Mouse (Mus musculus): Measurements from ENCODE around the gene Zfp704.
A peak's percentile ranks its signal among the peaks of the same experiment; 100 is the strongest.

Gene Zfp704

DNA sequence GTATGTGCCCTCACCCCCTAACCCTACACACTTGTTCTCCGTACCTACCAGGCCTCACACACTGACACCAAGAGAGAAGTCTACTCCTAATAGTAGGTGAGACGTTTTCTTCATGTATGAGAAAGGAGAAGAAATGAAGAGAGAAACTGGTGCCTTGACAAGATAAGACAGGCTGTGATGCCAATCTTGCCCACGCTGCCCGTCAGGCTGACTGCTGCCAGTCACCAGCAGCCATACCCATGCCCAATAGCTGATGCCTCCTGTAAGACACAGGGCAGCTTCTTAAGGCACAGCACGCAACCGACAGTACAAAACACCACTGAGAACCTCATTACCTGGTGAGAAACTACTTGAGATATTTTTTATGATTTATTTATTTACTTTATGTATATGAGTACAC lies 55.0 kb downstream of the Zfp704 start:
- DNase-seq = no peak

- DNase-seq = peak; percentile 31 to 36
Observed at GRCm38 (mm10) chr3:9552332-9552731, 57.6 kb downstream of the Zfp704 start.

- peak; percentile 46 to 50 for DNase-seq
Observed at GRCm38 (mm10) chr3:9550930-9551329, 59.0 kb downstream of the Zfp704 start.

GRCm38 (mm10) chr3:9549815-9550214 lies 60.1 kb downstream of the Zfp704 start:
- no peak for DNase-seq

GRCm38 (mm10) chr3:9548188-9548587 lies 61.7 kb downstream of the Zfp704 start:
- DNase-seq = no peak

- peak in 1 of 2 experiments; percentile 37 for DNase-seq
Observed at GRCm38 (mm10) chr3:9546882-9547620, 62.8 kb downstream of the Zfp704 start.

DNA sequence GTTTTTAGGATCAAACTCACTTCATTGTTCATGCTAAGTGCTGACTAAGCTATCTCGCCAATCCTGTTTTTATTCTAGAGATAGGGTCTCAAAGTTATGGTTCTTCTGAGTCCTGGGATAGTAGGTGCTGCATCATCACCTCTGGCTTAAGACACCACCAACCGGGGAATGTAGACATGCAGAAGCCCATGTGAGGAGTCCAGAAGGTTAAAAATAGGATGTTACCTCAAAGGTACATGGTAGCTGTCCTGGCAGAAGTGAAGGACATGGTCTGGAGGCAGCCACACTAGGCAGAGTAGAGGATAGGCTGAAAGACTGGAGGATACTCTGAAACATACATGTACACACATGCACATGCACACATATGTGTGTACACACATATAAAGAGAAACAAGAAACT lies 65.5 kb downstream of the Zfp704 start:
- DNase-seq = no peak

GRCm38 (mm10) chr3:9543916-9544315 lies 66.0 kb downstream of the Zfp704 start:
- DNase-seq = no peak

DNA sequence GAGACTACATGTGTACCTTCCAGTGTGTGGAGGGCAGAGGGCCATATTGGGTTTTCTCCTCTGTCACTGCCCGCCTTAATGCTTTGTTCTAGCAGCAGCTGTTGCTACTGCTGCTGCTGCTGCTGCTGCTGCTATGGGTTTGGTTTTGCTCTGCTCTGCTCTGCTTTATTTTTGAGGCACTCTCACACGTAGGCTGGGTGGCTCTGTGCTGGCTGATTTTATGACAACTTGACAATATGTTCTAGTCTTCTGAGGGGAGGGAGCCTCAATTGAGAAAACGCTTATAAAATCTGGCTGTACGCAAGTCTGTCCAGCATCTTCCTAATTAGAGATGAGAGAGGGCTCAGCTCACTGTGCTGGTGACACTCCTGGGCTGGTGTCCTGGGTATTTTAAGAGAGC lies 66.4 kb downstream of the Zfp704 start:
- no peak for DNase-seq

- DNase-seq = no peak
Observed at GRCm38 (mm10) chr3:9541561-9541960, 68.3 kb downstream of the Zfp704 start.

DNA sequence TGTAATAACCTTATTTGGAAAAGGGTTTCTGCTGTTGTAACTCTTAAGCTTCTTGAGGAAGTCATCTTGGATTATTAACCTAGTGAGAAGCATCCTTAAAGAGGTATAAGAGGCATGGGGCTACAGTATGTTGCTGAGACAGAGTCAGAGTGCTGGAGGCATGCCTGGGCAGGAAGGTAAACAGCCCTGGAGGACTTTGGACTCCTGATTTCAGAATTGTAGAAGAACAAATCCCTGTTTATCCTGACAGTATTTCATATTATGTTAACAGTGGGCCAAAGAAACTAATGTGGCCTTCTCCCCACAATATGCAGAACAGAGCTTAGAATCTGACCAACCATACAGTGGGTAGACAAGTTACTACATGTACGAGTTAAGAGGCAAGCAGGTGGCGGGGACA lies 71.4 kb downstream of the Zfp704 start:
- peak in 1 of 2 experiments; percentile 27 for DNase-seq

- no peak for DNase-seq
Observed at GRCm38 (mm10) chr3:9537889-9538288, 72.0 kb downstream of the Zfp704 start.

GRCm38 (mm10) chr3:9530097-9530780 lies 79.6 kb downstream of the Zfp704 start:
- DNase-seq = peak in 1 of 2 experiments; percentile 47

- no peak for DNase-seq
Observed at GRCm38 (mm10) chr3:9524429-9524828, 85.5 kb downstream of the Zfp704 start.

- peak in 1 of 2 experiments; percentile 11 for DNase-seq
Observed at GRCm38 (mm10) chr3:9523081-9523932, 86.6 kb downstream of the Zfp704 start.

DNA sequence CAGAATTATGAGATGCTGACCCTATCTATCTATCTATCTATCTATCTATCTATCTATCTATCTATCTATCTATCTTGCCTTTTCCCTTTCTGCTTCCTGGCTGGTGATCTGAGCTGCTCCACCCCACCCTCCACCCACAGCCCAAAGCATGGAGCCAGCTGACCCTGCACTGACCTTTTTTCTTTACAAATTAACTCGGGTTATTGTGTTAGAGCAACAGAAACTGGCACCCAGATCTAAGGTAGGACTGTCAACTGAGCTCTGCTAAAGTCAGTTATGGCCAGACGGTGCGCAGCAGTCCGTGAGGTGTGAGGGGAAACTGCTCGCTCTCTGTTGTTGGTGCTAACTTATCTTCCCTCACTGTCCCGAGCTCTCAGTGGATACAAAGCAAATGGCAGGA lies 87.9 kb downstream of the Zfp704 start:
- DNase-seq = peak; percentile 68 to 83

- no peak for DNase-seq
Observed at GRCm38 (mm10) chr3:9520728-9521054, 89.2 kb downstream of the Zfp704 start.

- DNase-seq = peak; percentile 78 to 80
Observed at GRCm38 (mm10) chr3:9520051-9520727, 89.7 kb downstream of the Zfp704 start.

DNA sequence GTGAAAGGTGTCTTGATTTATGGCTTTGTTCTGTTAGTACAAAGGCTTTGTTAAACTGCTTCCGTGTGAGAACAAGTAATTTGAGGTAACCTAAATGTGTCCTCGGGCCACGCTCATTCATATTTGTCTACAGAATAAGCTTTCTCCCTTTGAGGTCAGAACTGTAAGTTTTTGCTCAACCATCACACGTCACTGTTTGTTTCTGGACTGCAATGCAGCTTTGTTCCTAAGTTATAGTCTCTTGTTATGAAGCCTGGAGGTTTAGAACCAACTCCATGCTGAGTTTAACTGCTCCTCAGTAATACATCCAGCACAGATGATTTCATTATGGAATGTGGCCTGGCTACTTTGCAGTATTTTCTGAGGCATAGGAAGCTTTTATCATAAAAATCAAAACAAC lies 90.4 kb downstream of the Zfp704 start:
- DNase-seq = no peak

DNA sequence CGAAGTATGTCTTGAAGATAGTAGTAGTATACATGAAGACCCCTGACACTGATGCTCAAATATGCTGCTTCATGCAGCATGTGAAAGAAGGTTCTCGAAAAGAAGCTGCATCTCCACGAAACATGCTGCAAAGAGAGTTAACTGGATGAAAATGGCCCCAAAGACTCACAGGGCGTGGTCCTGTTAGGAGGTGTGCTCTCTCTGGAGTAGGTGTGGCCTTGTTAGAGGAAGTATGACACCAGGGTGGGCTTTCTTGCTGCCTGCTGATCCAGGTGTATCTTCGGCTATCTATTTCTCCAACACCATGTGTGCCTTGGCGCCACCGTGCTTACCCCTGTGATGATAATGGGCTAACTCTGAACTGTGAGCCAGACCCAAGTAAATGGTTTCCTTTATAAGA lies 90.9 kb downstream of the Zfp704 start:
- no peak for DNase-seq

DNA sequence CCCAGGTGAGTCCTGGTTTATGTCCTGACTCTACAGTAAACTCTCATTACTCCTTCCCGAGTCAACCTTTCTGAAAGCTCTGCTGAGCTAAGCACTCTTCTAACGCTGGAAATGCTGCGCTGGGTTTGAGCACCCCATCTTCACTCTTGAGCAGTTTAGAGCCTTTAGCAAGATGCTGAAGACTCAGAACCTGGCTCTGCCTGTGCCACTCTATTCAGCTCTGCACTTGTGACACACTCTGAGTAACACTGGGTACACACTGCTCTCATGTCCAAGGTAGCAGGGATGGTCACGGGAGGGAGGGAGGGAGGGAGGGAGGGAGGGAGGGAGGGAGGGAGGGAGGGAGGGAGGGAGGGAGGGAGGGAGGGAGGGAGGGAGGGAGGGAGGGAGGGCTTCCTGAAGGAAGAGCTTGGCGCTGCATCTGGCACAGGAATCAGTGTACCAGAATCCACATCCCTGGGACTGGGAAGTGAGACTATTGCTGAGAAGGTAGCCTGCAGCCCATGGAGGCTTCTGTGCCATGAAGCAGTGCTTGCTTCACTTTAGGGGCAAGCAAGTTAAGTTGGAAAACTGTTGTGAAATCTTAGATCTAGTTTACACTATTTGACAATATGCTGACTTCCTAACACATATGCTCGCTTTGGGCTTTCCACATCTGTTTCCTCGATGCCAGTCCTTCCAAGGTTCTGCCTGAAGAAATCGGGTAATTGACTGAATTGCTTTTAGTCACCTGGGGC lies 93.6 kb downstream of the Zfp704 start:
- DNase-seq = no peak

GRCm38 (mm10) chr3:9515527-9515926 lies 94.4 kb downstream of the Zfp704 start:
- DNase-seq = no peak
